Mouse (Mus musculus) heart, adult 2 months (tissue): ENCODE data around the gene Col25a1.

Experiments used
- CTCF ChIP-seq: fragments of 200-600 bp; IDR thresholded peaks from 2 replicates; pipeline ENCODE4 v1.8.1; 2022; ENCODE audit warnings: antibody characterized with exemption, mild to moderate bottlenecking, moderate library complexity
- EP300 ChIP-seq: fragments of 200-500 bp; IDR thresholded peaks from 2 replicates; pipeline ENCODE4 v1.6.1; 2011; ENCODE audit warnings: low read depth, low read length, control low read depth; ENCODE audit not compliant: insufficient read depth
- POLR2A ChIP-seq: fragments of 200-500 bp; IDR thresholded peaks from 2 replicates; pipeline ENCODE4 v1.6.1; 2011; ENCODE audit warnings: mild to moderate bottlenecking, low read depth, low read length, control low read depth; ENCODE audit not compliant: insufficient read depth

DNA sequence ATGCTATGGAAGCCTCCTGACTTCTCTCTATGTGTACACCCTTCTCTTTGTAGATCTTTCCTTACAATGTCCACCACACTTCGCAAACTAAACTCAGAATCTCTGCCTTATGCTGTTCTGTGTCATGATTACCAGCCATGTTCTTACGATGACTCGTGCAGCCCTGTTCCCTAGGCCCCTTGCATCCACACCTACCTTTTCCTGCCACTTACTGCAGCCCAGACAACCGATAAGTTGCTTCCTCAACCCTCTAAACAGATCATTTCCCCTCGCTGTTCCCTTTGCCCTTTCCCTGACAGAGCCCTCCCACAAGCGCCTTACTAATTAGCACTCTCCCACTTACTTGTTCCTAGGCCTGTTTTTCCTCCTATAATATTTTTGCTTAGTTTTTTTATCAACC is 275.9 kb downstream of the Col25a1 start:
- TF ChIP-seq CTCF: no peak
- TF ChIP-seq POLR2A: no peak
- TF ChIP-seq EP300: no peak
